In the genomic region with DNA sequence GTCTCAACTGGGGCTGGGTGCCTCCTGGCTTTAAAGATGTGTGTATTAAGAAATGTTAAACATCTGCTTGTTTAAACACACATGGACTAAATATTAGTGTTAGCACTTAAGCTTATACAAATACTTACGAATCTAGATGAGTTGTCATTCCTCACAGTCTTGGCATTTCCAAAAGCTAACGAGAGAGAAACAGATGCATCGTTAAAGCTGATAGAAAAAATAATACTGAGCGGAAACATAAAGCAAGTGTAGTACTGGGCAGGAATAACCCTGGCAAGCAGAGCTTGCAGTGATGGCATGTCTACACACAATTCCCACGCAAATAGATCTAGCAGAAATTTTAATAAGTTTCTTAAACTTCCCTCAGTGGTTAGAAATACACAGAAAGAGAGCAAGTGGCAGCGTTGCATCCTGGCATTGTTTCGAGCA, we compare ENCODE assay signal across 23 mouse cellular contexts.
DNase-seq lines count a peak whose midpoint lies in the region; ATAC-seq lines count a peak whose summit lies in the region.
"Had no signal": no experiment of that assay in that cellular context is flagged by ENCODE, and none has a peak within 500 bp of the region (broad histone marks: within the 10 kb centered on the region; RNA-seq: fewer than 3 reads in every experiment).

No protein-coding gene starts in this region.

- H3K9ac ChIP-seq in lung, embryonic 15.5 days, result no peak overlapping the region
- H3K9ac ChIP-seq: heart, embryonic 15.5 days; hindbrain, embryonic 13.5 days; liver, postnatal 0 days had no signal

- WGBS in lung, embryonic 15.5 days, result 31% methylated on average over 7 of the region's 7 CpGs

- no peak overlapping the region for H3K27ac ChIP-seq in lung, embryonic 15.5 days
- H3K27ac ChIP-seq: embryonic facial prominence, embryonic 10.5 days; heart, embryonic 15.5 days; hindbrain, embryonic 13.5 days had no signal

- H3K4me2 ChIP-seq in lung, embryonic 15.5 days, result no peak overlapping the region
- H3K4me2 ChIP-seq: heart, embryonic 15.5 days; hindbrain, embryonic 13.5 days; liver, embryonic 11.5 days had no signal

- H3K36me3 ChIP-seq in lung, embryonic 15.5 days, result peaks cover 10% of the 10 kb centered on the region
- H3K36me3 ChIP-seq: heart, embryonic 15.5 days had no signal

- H3K4me3 ChIP-seq in lung, embryonic 15.5 days, result no peak overlapping the region
- H3K4me3 ChIP-seq: embryonic facial prominence, embryonic 10.5 days; heart, embryonic 15.5 days; hindbrain, embryonic 13.5 days had no signal

- no peaks in the 10 kb centered on the region; the same call in 1 of the 2 replicates for H3K9me3 ChIP-seq in lung, embryonic 15.5 days
- H3K9me3 ChIP-seq: embryonic facial prominence, embryonic 10.5 days; heart, embryonic 15.5 days; hindbrain, embryonic 13.5 days had no signal

- peak; percentile 54 for ATAC-seq in frontal cortex, adult (ENCODE audit: low TSS enrichment)
- peak; percentile 77; the same call in 1 of the 2 replicates for ATAC-seq in lung, embryonic 15.5 days (ENCODE audit: borderline replicate concordance, extremely low read depth, low FRiP score, low TSS enrichment)
- ATAC-seq: liver, postnatal 0 days; Patski had no signal

- no peak for DNase-seq in frontal cortex, postnatal 25 days (ENCODE audit: low spot score in 2 of 2)
- DNase-seq in lung, postnatal 4 days, result no peak
- DNase-seq in Muller cell, postnatal 12 days (ENCODE audit: inconsistent ontology term), result peak; percentile 54
- DNase-seq in brain, embryonic 18.5 days (ENCODE audit: low read depth, low spot score), result peak; percentile 12
- DNase-seq in adrenal gland, adult 18-20 months (ENCODE audit: low spot score in 2 of 2), result no peak
- DNase-seq in thymus, postnatal 4 days, result no peak
- DNase-seq: adrenal gland, postnatal 10 days; cerebellum, postnatal 10 days; gastrocnemius, postnatal 36 days; heart, postnatal 36 days; kidney, adult 8-10 months; kidney, postnatal 10 days; liver, postnatal 0 days; midbrain, embryonic 14.5 days; right cerebral cortex, postnatal 25 days; thymus, adult 2 months had no signal

- peaks cover 47% of the 10 kb centered on the region for H3K4me1 ChIP-seq in lung, embryonic 15.5 days
- H3K4me1 ChIP-seq: embryonic facial prominence, embryonic 10.5 days; heart, embryonic 15.5 days had no signal

- H3K27me3 ChIP-seq in lung, embryonic 15.5 days, result no peaks in the 10 kb centered on the region
- H3K27me3 ChIP-seq: heart, embryonic 15.5 days; hindbrain, embryonic 13.5 days; Patski had no signal

Comparison
In these comparisons a context has a peak if more than half of its experiments do, and no peak if none do; other contexts are left out.
1. DNase-seq: peak in Muller cell, postnatal 12 days (single experiment) and brain, embryonic 18.5 days (single experiment); none in frontal cortex, postnatal 25 days (0 of 2), lung, postnatal 4 days (0 of 2), adrenal gland, adult 18-20 months (0 of 2) and thymus, postnatal 4 days (single experiment).